Mouse (Mus musculus) olfactory bulb, adult 2 months (tissue): ENCODE results near the gene Vgll4.

Experiments used
- CTCF ChIP-seq: fragments of 200-500 bp; IDR thresholded peaks from 2 replicates; pipeline ENCODE4 v1.5.1; 2012; ENCODE audit warnings: low read depth, mild to moderate bottlenecking, low read length, moderate library complexity; ENCODE audit not compliant: insufficient read depth
- POLR2A ChIP-seq: fragments of 200-500 bp; IDR thresholded peaks from 2 replicates; pipeline ENCODE4 v1.6.1; 2012; ENCODE audit warnings: mild to moderate bottlenecking, low read depth, low read length, moderate library complexity; ENCODE audit not compliant: insufficient read depth

DNA sequence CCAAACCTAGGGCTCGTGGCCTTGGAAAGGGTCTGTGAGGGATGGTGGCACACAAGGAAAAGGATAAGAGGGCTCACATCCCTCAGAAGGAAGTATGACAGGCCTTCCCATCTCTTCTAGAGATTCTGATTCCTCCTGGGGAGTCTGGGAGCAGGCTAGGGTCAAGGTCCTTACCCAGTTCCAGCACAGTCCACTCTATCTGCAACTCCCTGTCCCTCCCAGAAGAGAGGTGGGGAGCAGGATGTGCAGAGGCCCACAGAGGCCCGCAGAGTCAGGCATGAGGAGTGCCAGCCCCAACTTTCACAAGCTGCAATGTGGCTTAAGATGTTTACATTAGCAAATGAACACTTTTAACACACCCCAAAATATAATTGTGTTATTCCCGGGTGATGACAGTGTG is 114.2 kb downstream of the Vgll4 start:
- no peak for TF ChIP-seq POLR2A
- TF ChIP-seq CTCF: no peak
